Mouse (Mus musculus) embryonic stem cell, embryonic (primary cell): Measurements from ENCODE around the gene Ak8.

Source experiments
- CTCF ChIA-PET, 4 experiments: fragments of 300-600 bp in 2 of 4; fragments of 350-600 bp in 2 of 4; sonication (Branson Sonifier 250); formaldehyde crosslinking; loops; one replicate each; lab custom pipeline; 2022; ENCODE audit warnings: inconsistent platforms in 2 of 4; lab: Charles Lee
- POLR2A ChIA-PET, 4 experiments: fragments of 300-600 bp in 2 of 4; fragments of 350-600 bp in 2 of 4; sonication (Branson Sonifier 250); formaldehyde crosslinking; loops; one replicate each; lab custom pipeline; 2022; ENCODE audit warnings: antibody characterized with exemption in 4 of 4, inconsistent platforms in 1 of 4; lab: Charles Lee

The Ak8 gene

DNA sequence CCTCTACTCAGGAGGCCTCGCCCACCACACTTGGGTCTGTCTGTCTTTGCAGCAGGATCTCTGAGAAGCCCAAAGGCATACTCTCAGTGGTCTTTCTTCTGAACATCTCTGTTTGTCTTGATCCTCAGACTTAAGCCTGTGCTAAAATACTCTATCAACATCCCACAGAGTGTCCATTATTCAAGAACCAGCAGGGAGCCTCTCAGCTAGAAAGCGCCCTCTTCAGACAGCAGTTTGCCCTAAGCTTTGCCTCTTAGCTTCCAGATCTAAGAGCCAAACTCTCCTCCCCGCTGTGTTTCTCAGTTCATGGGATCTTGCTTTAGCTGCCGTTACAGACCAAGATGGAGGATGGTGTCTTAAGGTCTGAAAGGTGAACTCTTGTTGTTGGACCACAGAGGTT lies 59.5 kb downstream of the Ak8 start:
- ChIA-PET CTCF (interaction anchor here in 2 of 4 experiments (0.6 to 2.1 kb wide), 8 partner anchors 9 to 293 kb away, joined by 3 to 12 read pairs (median 3); no protein-coding TSS in a partner anchor), POLR2A (interaction anchor here in 2 of 4 experiments (0.5 to 0.9 kb wide), 2 partner anchors 8 to 630 kb away, joined by 3 to 4 read pairs; no protein-coding TSS in a partner anchor)

DNA sequence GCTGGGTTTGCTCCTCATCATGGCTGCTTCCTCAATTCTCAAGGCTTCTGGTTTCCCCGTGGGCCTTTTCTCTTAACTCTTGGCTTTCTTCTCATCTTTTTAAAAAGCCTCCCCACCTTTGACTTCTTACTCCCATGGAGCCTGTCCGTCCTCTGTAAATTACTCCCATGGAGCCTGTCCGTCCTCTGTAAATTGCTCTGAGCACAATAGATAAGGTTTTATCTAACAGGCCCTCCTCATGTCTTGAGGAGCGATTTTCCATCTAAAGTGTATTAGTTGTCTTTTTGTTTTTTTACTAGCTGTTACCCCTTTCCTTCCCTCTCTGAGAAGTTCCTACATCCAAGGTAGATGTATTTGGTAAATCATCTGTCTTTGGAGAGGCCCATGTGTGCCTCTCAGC lies 66.6 kb downstream of the Ak8 start:
- POLR2A ChIA-PET, result interaction anchor here in 2 of 4 experiments (0.6 to 1.3 kb wide), 2 partner anchors 10 to 394 kb away, joined by 3 read pairs; no protein-coding TSS in a partner anchor
- CTCF ChIA-PET, result interaction anchor here in 2 of 4 experiments (0.6 to 1.1 kb wide), 2 partner anchors 11 to 648 kb away, joined by 7 read pairs; no protein-coding TSS in a partner anchor

DNA sequence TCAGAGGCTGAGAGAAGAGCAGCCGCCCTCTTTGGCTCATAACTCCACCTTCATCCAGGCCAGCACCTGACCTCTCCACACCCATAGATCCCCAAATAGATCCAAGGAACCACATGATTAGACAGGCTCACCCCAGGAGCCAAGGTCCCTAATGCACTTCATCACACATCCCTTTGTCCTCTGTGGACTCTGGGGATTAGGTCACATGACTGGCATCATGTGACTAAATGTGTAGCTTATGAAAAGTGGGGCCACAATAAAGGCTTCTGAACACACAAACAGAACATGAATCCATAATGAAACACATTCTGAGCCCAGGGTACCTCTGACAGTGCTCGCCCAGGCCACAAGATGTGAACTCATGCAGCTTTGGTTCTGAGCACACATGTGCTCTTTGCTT lies 67.1 kb downstream of the Ak8 start:
- CTCF ChIA-PET, result interaction anchor here in 3 of 4 experiments (0.6 to 2.3 kb wide), 3 partner anchors 11 to 648 kb away, joined by 6 to 7 read pairs (median 7); no protein-coding TSS in a partner anchor
- POLR2A ChIA-PET, result interaction anchor here in 2 of 4 experiments (0.6 to 1.3 kb wide), 2 partner anchors 10 to 395 kb away, joined by 3 read pairs; no protein-coding TSS in a partner anchor

DNA sequence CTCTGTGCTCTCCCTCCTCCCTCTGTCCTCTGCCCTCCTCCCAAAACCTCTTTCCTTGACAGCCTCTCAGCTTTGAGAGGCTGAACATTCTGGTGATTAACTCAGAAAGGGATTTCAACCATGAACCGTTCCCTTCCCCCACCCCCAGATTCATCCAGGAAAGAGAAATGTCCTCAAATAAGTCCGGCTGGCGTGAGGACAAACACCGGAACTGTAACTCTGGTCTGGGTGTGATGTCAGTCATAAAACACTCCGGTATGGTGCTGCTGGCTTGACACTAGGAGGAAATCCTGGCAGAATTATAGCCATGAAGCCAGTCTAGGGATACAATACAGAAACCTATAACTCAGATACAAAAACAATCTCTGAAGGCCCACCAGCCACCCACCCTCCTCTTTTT lies 70.7 kb downstream of the Ak8 start:
- POLR2A ChIA-PET, result no interaction called here
- CTCF ChIA-PET, result interaction anchor here in 1 of 4 experiments (0.6 kb wide), 1 partner anchor 19 kb away, joined by 3 read pairs; no protein-coding TSS in a partner anchor

DNA sequence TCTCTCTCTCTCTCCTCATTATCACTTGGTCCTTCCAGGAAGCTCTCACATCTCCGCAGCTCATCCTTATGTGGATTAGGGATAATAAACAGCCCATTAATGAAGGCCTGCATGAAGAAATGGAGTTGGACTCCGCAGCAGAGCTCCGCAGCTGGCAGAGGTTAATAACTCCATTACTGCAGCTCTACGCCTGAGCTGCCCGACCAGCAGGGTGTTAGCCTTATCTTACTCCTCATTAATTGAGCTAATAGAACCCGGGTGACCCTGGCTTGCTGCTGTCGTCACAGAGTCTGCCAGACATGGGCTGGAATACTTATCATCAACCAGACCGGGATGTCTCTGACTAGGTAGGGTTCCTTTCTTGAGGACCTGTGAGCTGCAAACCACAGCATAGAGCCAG lies 74.1 kb downstream of the Ak8 start:
- ChIA-PET POLR2A (interaction anchor here in 1 of 4 experiments (1.0 kb wide), 1 partner anchor 105 kb away, joined by 4 read pairs; no protein-coding TSS in a partner anchor), CTCF (interaction anchor here in 1 of 4 experiments (1.1 kb wide), 1 partner anchor 158 kb away, joined by 3 read pairs; no protein-coding TSS in a partner anchor)

DNA sequence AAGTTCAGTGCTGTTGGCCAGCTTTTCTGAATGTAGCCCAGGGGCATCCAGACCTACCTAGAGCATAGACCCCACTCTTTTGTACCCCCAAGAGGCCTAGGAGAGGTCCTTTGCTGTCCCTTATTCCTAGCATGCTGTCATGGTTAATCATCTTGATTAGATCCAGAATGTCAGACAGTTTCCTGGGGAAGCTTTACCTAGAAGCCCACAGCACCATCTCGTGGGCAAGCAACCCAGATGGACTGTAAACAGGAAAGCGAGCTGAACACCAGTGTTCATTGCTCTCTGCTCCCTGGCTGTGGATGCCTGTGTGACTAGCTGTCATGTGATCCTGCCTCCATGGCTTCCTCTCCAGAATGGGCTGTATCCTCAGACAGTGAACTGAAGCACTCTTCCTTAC lies 76.8 kb downstream of the Ak8 start:
- ChIA-PET CTCF (interaction anchor here in 2 of 4 experiments (0.9 to 1.9 kb wide), 5 partner anchors 11 to 276 kb away, joined by 3 to 8 read pairs (median 3); no protein-coding TSS in a partner anchor), POLR2A (interaction anchor here in 2 of 4 experiments (1.0 to 1.7 kb wide), 3 partner anchors 9 to 21 kb away, joined by 3 to 4 read pairs (median 3); no protein-coding TSS in a partner anchor)

DNA sequence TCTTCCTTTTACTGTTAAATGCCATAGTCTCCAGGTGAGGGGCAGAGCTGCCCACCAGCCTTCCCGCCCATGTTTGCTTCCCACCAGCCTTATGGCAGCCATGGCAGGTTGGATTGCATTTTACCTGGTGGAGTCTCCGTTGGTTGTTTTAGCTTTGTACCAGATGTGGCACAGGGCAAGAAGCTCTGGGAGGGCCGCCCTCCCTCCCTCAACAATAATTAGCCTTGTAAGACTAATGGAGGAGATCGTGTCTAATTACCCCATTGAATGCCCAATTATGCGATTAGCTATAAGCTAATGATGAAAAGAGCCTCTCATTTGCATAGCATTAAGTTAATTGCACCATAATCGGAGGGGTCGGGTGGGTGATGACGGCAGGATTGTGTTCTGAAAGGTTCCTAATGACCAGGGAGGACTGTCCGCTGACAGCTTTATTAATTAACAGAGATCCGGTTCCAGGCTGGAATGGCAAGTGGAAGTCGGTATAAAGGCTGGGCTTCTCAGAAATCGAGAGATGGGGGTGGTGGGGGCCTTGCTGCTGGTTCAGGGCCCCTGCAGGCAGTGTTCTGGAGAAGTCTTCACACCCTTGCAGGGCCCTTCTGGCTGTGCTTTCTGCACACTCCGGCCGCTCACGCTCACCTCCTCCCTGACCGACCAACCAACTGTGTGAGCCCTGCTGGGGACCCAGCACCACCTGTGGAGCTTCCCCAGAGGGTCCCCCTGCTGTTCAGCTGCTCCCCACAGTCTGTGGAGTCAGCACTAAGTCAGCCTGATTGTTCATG lies 80.2 kb downstream of the Ak8 start:
- CTCF ChIA-PET, result interaction anchor here (0.5 to 1.8 kb wide), 5 partner anchors 23 to 470 kb away, joined by 3 to 6 read pairs (median 3); no protein-coding TSS in a partner anchor
- POLR2A ChIA-PET, result interaction anchor here in 1 of 4 experiments (0.6 to 0.8 kb wide), 2 partner anchors 8 to 471 kb away, joined by 3 to 5 read pairs; no protein-coding TSS in a partner anchor

DNA sequence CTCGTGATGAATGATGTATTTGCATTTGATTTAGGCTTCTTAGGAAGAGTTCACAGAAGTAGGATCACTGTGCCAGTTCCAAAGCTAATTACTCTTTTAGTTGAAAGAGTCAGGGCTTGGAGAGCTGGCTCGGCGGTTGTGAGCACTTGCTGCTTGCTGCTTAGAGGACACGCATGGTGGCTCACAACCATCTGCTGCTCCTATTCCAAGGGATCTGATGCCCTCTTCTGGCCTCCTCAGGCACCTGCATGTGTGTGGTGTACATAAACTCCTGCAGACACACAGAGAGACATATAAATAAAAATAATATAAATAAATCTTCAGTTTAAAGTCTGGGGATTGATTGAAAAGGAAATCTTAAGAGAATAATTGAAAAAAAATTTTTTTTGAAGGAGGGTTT lies 81.3 kb downstream of the Ak8 start:
- ChIA-PET POLR2A (interaction anchor here in 1 of 4 experiments (0.6 to 0.8 kb wide), 2 partner anchors 9 to 132 kb away, joined by 3 read pairs; no protein-coding TSS in a partner anchor), CTCF (interaction anchor here in 2 of 4 experiments (1.0 to 1.8 kb wide), 2 partner anchors 25 to 155 kb away, joined by 3 to 4 read pairs; no protein-coding TSS in a partner anchor)

DNA sequence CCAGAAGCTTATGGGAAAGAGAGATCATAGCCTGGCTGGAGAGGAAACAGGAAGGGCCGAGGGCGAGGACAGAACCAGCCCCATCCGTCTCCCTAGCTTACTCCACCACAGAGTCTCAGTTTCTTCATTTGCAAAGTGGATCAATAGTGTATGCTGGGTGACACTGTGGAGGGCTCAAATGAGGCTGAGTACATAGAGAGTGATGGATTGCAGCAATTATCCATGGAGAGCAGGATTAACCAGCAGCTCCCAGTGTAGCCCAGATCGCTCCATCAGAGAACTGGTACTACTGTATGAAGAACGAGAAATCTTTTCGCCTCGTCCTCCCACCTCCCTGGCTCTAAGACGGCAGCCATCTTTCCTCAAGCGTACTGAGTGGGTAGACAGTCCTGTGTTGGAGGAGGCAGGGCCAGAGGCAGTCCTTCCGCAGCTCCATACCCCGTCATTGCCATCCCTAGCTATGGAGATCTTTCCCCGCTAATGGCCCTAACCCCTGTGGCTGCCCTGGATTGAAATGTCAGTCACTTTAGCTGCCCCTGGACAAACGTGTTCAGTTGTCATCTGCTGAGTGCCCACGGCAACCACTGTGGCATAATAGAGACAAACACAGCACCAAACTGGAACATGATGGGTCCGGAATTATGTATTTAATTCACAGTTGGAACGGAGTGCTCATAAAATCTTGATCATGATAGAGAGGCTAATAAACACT lies 86.5 kb downstream of the Ak8 start:
- ChIA-PET CTCF (interaction anchor here in 3 of 4 experiments (0.7 to 1.1 kb wide), 4 partner anchors 9 to 451 kb away, joined by 3 to 5 read pairs (median 4); no protein-coding TSS in a partner anchor), POLR2A (no interaction called here)

DNA sequence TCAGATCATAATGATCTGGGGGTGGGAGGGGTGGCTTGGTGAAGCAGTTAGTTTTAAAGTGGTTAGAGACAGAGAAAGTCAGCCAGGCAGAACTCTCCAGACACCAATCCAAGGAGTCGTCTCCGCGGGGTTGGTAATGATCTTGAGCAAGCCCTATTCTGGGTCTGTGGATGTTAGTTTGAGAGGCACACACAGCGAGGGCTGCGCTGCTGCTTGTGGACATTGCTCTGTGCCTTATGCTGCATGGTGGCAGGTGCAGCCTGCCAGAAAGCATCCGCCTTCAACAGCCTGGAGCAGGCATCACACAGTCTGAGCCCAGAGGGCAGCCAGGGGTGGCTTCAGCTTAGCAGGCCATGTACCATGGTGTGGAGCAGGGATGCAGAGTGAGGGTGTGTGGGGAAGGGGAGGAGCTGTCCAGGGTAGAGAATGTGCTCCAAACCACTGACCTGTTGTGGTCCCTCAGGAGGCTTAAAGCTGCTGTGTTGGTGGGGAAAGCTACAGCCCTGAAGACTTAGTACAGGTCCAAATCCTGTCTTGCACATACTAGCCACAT lies 87.2 kb downstream of the Ak8 start:
- ChIA-PET CTCF (interaction anchor here in 3 of 4 experiments (0.6 to 1.3 kb wide), 9 partner anchors 9 to 263 kb away, joined by 3 to 5 read pairs (median 3); no protein-coding TSS in a partner anchor), POLR2A (interaction anchor here in 2 of 4 experiments (0.5 to 0.9 kb wide), 4 partner anchors 10 to 149 kb away, joined by 3 to 4 read pairs (median 3); no protein-coding TSS in a partner anchor)

DNA sequence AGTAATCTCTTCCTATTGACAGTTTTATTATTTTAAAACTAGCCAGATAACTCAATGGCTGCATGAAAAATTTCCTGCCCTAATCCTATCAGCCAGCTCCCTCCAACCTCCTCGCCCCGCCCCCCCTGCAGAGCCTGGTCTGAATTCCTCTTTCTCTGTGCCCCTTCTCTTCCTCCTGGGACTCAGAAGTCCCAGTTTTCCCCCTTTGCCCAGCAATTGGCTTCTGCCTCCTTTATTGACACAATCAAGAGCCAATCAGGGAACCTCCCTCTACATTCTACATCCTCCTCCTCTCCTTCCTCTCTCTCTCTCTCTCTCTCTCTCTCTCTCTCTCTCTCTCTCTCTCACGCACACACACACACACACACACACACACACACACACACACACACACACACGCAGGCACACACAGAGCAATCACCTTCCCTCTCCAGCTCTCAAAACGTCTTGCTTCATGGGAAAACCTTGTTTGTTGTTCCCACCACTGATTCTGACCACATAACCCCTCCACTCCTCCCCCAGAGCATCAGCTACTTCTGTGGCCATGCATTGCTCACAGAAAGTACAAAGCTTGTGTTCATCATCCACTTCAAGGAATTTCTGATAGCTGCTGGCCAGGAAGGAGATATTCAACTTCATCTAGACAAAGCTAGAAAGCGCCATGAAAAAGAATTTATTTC lies 93.1 kb downstream of the Ak8 start:
- ChIA-PET CTCF (interaction anchor here in 3 of 4 experiments (0.8 to 1.9 kb wide), 5 partner anchors 35 to 181 kb away, joined by 3 to 12 read pairs (median 8); no protein-coding TSS in a partner anchor), POLR2A (interaction anchor here in 2 of 4 experiments (0.6 to 1.0 kb wide), 2 partner anchors 25 to 172 kb away, joined by 3 read pairs; no protein-coding TSS in a partner anchor)

DNA sequence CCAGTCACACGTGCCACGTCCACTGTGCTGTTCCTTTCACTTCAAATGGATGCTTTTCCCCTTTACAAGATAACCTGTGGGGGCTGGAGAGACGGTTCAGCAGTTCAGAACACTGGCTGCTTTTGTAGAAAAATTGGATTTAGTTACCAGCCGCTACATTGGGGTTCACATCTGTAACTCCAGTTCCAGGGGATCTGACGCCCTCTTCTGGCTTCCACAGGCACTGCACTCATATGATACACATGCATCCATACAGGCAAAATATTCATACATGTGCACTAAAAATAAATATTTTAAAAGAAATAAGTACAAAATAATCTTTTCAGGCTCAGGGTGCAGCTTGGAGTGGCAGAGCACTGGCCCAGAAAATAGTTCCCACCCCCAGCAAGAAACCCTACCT lies 94.7 kb downstream of the Ak8 start:
- ChIA-PET POLR2A (no interaction called here), CTCF (interaction anchor here in 1 of 4 experiments (0.6 to 1.5 kb wide), 2 partner anchors 39 to 1978 kb away, joined by 3 to 4 read pairs; no protein-coding TSS in a partner anchor)

DNA sequence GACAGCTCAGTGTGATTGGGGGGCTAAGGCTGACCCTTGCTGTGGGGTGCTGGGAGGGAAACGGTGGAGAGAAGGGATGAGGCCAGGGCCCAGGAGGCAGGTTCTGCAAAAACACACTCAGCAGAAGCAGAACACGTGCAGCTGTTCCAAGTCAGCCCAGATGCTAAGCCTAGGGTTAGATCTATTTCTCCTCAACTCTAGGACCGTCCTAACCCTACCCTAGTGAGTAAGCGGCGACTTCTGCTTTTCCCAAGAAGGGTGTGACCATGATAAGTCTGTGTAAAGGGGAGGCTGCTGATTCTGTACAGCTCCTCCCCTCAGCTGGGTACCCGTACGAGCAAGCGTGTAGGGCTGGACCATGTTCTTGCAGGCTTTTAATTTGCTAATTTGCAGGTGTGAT lies 96.3 kb downstream of the Ak8 start:
- CTCF ChIA-PET, result interaction anchor here in 2 of 4 experiments (0.6 to 1.8 kb wide), 7 partner anchors 10 to 180 kb away, joined by 3 to 7 read pairs (median 4); no protein-coding TSS in a partner anchor
- POLR2A ChIA-PET, result no interaction called here

DNA sequence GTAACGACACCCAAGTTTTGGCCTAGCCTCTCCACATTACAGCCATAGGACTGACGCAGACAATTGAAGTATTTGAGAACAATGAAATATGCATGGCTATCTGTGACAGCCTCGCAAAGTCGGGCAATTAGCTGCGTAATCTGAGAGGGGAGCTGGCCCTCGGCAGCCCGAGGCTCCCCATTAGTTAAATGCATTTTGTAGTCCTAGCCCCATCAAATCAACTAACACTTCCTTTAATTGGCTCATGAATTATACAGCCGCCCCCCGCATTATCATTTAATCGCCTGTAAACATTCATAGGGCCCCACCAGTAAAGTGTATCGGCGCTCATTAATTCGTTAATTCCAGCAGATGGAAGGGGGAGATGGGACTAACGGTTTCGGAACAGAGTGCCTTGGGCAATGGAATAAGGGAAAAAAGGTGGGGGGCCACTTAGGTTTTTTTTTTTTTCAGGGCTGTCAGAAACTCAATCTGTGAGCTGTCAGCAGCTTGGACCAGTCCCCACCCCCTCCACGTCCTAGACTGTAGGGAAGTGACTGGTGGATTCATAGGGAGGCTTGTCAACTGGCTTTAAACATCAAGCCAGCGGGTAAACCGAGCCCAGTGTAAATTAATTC lies 97.6 kb downstream of the Ak8 start:
- ChIA-PET POLR2A (interaction anchor here in 3 of 4 experiments (0.6 to 1.0 kb wide), 5 partner anchors 10 to 908 kb away, joined by 3 to 7 read pairs (median 3); no protein-coding TSS in a partner anchor), CTCF (interaction anchor here in 3 of 4 experiments (0.6 to 1.5 kb wide), 7 partner anchors 10 to 592 kb away, joined by 3 to 6 read pairs (median 4); no protein-coding TSS in a partner anchor)

DNA sequence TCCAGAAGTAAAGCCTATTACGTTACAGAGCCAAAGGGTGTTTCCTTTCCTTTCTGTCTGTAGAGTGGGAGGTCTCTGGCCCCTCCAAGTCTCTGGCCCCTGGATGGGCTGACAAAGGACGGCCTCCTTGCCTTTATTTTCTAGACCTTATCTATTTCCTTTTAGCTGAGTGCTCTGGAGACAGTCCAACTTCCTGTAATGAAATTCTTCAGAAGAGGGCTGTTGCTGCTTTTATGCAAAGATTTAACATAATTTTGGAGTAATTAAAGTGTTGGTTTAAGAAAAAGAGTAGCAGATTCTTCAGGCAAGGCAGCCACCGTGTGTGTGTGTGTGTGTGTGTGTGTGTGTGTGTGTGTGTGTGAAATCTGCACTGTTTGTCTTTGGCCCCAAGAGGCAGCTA lies 98.4 kb downstream of the Ak8 start:
- CTCF ChIA-PET, result interaction anchor here in 2 of 4 experiments (0.6 to 0.9 kb wide), 2 partner anchors 11 to 248 kb away, joined by 4 to 5 read pairs; no protein-coding TSS in a partner anchor
- POLR2A ChIA-PET, result interaction anchor here in 2 of 4 experiments (0.7 to 1.0 kb wide), 3 partner anchors 11 to 908 kb away, joined by 3 read pairs; no protein-coding TSS in a partner anchor

DNA sequence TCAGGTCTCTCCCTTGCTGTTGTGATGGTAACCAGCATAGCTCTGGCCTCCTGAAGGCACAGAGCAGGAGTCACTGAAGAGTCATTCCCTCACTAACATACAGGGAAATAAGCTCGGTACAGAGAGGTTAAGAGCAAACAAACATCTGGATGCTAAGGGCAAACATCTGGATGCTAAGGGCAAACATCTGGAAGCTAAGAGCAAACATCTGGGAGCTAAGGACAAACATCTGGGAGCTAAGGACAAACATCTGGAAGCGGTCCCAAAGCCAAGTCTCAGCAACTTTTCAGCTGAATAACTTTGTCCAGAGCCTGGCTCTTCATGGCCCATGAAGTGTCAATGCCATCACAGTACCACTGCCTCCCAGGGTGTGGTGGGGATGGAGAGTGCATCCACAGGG lies 99.6 kb downstream of the Ak8 start:
- ChIA-PET POLR2A (interaction anchor here in 2 of 4 experiments (0.6 to 0.8 kb wide), 2 partner anchors 47 to 1003 kb away, joined by 3 to 4 read pairs; partner anchors contain the start of gene Slc27a4 (in 1 of the 2)), CTCF (interaction anchor here in 1 of 4 experiments (1.0 to 1.1 kb wide), 2 partner anchors 177 to 253 kb away, joined by 3 to 5 read pairs; no protein-coding TSS in a partner anchor)
